Mouse (Mus musculus): ENCODE results near the gene Zranb1. TPM values are rescaled to one million over a fixed set of nuclear protein-coding genes. Genes with fewer than 3 reads are reported as not detected.

Gene Zranb1
- polyA plus RNA-seq, 1 experiment: 29.9 TPM

DNA sequence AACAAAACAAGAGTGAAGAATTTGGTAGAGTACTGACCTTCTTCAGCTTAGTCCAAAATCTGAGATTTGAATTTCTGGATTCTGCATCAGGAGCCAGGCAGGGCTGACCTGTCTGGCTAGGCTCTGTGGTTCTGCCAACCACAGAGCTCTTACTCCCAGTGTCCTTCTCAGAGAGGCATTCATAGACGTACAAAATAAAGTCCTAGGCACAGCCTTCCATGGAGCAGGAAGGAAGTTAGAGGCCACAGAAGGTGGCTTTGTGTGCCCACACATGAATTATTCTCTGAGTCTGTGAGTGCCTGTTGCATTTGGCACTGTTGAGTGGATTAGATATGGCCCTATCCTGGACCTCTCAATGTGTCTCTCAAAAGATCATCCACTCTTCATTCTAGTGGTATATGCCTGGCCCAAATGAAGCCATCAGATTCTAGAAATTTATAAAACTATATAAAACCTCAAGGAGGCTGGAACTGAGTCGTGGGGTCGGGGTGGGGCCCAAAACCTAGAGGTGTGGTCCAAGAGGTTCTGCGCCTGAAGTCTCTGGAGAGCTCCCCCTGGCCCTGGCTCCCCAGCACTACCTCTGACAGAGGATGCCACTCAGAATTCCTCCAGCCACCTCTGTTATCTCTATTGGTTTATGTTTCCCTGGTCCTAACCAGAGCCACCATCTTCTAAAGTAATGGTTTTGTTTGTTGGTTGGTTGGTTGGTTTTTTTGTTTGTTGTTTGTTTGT lies 42.3 kb upstream of the Zranb1 start:
- H3K9me3 ChIP-seq (replicated peaks; ENCODE audit: control insufficient read depth, insufficient read depth, low read length, poor library complexity, severe bottlenecking): no peaks in the 10 kb centered on the region; the same call in 1 of the 2 replicates

DNA sequence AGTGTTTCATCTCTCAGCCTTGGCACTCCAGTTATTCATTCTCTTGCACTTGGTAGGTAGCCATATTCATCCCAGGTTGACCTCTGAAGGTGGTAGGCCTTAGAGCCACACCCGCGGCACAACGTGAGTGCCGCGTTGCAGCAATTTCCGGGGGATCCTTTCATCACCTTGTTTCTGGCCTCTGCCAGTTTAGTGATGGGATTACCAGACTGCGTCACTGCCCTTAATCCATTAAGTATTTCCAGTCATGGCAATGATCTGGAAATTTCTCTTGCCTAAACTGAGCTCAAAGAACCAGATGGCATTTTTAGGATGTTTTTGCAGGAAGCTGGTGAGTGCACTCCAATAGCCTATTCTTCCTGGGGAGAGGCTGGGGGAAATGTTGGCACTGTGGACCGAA lies 41.3 kb upstream of the Zranb1 start:
- Histone ChIP-seq H3K4me1 (ENCODE audit: control insufficient read depth, insufficient read depth, low read length) (no peaks in the 10 kb centered on the region), H3K4me3 (ENCODE audit: low read depth, low read length) (no peak overlapping the region), H3K36me3 (ENCODE audit: control insufficient read depth, insufficient read depth, low read length, poor library complexity, severe bottlenecking) (no peaks in the 10 kb centered on the region), H3K27ac (ENCODE audit: insufficient read depth, low read length) (no peak overlapping the region), H3K9me3 (replicated peaks; ENCODE audit: control insufficient read depth, insufficient read depth, low read length, poor library complexity, severe bottlenecking) (no peaks in the 10 kb centered on the region; the same call in 1 of the 2 replicates), H3K9ac (ENCODE audit: low read depth, poor library complexity, severe bottlenecking) (no peak overlapping the region), H3K27me3 (ENCODE audit: control insufficient read depth, insufficient read depth, low read length, poor library complexity, severe bottlenecking) (no peaks in the 10 kb centered on the region)
- TF ChIP-seq CTCF (IDR thresholded peaks at IDR 0.05; ENCODE audit: low read depth, low read length) (no peak), POLR2A (IDR thresholded peaks at IDR 0.05; ENCODE audit: insufficient read depth, low read length) (no peak), EP300 (IDR thresholded peaks at IDR 0.05; ENCODE audit: insufficient read depth, low read depth, low read length) (no peak)

More for the DNA sequence above, 42.3 kb upstream of the Zranb1 start:
- TF ChIP-seq POLR2A (IDR thresholded peaks at IDR 0.05; ENCODE audit: insufficient read depth, low read length) (no peak), EP300 (IDR thresholded peaks at IDR 0.05; ENCODE audit: insufficient read depth, low read depth, low read length) (no peak), CTCF (IDR thresholded peaks at IDR 0.05; ENCODE audit: low read depth, low read length) (no peak)
- H3K36me3 ChIP-seq (ENCODE audit: control insufficient read depth, insufficient read depth, low read length, poor library complexity, severe bottlenecking): peaks cover 5% of the 10 kb centered on the region
- no peak overlapping the region for H3K4me3 ChIP-seq (ENCODE audit: low read depth, low read length)
- no peaks in the 10 kb centered on the region for H3K27me3 ChIP-seq (ENCODE audit: control insufficient read depth, insufficient read depth, low read length, poor library complexity, severe bottlenecking)
- H3K27ac ChIP-seq (ENCODE audit: insufficient read depth, low read length): no peak overlapping the region
- no peaks in the 10 kb centered on the region for H3K4me1 ChIP-seq (ENCODE audit: control insufficient read depth, insufficient read depth, low read length)
- H3K9ac ChIP-seq (ENCODE audit: low read depth, poor library complexity, severe bottlenecking): no peak overlapping the region

DNA sequence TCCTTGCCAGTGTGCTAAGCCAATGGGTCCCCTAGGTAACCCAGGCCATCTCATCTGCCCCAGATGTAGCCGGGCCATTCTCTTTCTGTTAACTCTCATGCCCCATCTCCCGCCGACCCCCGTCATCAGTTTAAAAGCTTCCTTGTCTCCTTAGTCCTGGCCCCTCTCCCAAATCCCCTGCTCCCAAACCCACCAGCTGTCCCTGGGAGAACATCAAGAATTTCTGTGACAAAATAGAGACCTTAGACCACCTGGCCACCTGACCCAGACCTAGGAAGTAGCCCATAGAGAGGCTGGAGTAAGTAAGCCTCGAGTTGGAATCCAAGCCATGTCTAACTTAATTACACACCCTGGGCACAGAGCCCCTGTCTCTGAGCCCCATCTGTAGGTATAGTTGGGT lies 40.7 kb upstream of the Zranb1 start:
- TF ChIP-seq EP300 (IDR thresholded peaks at IDR 0.05; ENCODE audit: insufficient read depth, low read depth, low read length) (no peak), CTCF (IDR thresholded peaks at IDR 0.05; ENCODE audit: low read depth, low read length) (no peak), POLR2A (IDR thresholded peaks at IDR 0.05; ENCODE audit: insufficient read depth, low read length) (no peak)
- no peak overlapping the region for H3K4me3 ChIP-seq (ENCODE audit: low read depth, low read length)

DNA sequence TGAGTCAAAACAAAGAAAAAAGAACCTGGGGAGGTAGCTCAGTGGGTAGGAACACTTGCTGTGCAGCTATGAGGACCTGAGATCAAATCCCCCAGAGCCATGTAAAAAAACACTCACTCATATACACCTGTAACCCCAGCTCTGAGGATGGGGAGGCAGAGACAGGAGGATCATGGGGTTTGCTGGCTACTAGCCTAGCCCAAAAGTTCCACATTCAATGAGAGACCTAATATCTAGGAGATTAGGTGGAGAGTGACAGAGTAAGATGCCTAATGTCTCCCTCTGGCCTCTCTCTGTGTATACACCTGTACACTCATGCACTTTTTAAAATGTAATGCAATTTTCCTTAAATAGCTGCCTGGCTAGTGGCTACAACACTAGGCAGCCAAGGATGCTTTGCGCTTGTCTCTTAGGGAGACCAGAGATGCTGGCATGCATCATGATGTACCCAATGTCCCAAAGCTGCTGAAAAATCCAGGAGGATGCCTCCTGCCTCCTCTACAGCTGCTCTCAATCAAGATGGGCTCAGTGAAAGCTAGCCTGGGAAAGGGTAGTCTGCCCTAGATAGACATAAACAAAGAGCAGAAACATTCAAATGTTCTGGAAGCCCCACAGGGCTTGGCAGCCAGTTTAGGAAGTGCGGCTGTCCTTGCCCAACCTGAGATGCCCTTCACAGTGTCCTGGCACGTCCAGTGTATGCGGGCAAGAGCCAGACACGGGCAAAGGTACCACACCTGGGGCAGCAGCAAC lies 39.2 kb upstream of the Zranb1 start:
- Histone ChIP-seq H3K9me3 (replicated peaks; ENCODE audit: control insufficient read depth, insufficient read depth, low read length, poor library complexity, severe bottlenecking) (no peaks in the 10 kb centered on the region; the same call in 1 of the 2 replicates), H3K4me3 (ENCODE audit: low read depth, low read length) (no peak overlapping the region), H3K36me3 (ENCODE audit: control insufficient read depth, insufficient read depth, low read length, poor library complexity, severe bottlenecking) (no peaks in the 10 kb centered on the region), H3K27me3 (ENCODE audit: control insufficient read depth, insufficient read depth, low read length, poor library complexity, severe bottlenecking) (no peaks in the 10 kb centered on the region), H3K27ac (ENCODE audit: insufficient read depth, low read length) (no peak overlapping the region), H3K4me1 (ENCODE audit: control insufficient read depth, insufficient read depth, low read length) (peaks cover 2% of the 10 kb centered on the region), H3K9ac (ENCODE audit: low read depth, poor library complexity, severe bottlenecking) (no peak overlapping the region)
- TF ChIP-seq EP300 (IDR thresholded peaks at IDR 0.05; ENCODE audit: insufficient read depth, low read depth, low read length): no peak

More for the DNA sequence above, 40.7 kb upstream of the Zranb1 start:
- no peak overlapping the region for H3K27ac ChIP-seq (ENCODE audit: insufficient read depth, low read length)
- no peaks in the 10 kb centered on the region for H3K4me1 ChIP-seq (ENCODE audit: control insufficient read depth, insufficient read depth, low read length)
- H3K36me3 ChIP-seq (ENCODE audit: control insufficient read depth, insufficient read depth, low read length, poor library complexity, severe bottlenecking): no peaks in the 10 kb centered on the region
- H3K9me3 ChIP-seq (replicated peaks; ENCODE audit: control insufficient read depth, insufficient read depth, low read length, poor library complexity, severe bottlenecking): no peaks in the 10 kb centered on the region; the same call in 1 of the 2 replicates
- H3K27me3 ChIP-seq (ENCODE audit: control insufficient read depth, insufficient read depth, low read length, poor library complexity, severe bottlenecking): no peaks in the 10 kb centered on the region
- no peak overlapping the region for H3K9ac ChIP-seq (ENCODE audit: low read depth, poor library complexity, severe bottlenecking)

DNA sequence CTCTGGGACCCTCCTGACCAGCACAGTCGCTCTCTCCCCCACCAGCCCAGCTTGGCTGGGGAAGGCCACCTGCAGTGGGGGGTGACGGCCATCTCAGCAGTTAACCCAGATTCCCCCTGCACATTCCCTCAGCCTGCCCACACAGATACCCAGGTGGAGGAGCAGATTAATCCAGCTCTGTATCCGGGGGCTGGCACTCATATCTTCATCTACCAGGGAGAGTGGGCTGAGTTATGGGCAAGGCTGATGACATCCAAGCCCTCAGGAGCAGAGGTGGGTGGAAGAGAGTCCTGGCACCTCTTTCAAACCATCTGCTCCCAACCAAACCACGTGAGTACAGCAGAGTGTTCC lies 38.7 kb upstream of the Zranb1 start:
- H3K4me3 ChIP-seq (ENCODE audit: low read depth, low read length): no peak overlapping the region
- no peak overlapping the region for H3K27ac ChIP-seq (ENCODE audit: insufficient read depth, low read length)

DNA sequence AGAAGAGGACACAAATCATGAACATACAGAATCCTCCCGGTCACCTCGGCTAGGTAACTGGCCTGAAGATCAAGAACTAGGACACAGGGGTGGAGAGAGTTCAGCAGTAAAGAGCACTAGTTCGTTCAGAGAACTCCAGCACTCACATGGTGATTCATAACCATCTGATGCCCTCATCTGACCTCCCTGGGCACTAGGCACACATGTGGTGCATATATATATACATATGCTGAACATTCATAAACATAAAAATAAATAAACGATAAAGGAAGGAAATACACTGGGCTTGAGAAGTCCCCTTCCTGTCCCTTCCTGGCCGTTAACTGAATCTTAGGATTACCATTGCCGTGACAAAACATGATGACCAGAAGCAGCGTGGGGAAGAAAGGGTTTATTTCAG lies 38.1 kb upstream of the Zranb1 start:
- Histone ChIP-seq H3K9ac (ENCODE audit: low read depth, poor library complexity, severe bottlenecking) (no peak overlapping the region), H3K27me3 (ENCODE audit: control insufficient read depth, insufficient read depth, low read length, poor library complexity, severe bottlenecking) (no peaks in the 10 kb centered on the region), H3K4me1 (ENCODE audit: control insufficient read depth, insufficient read depth, low read length) (peaks cover 2% of the 10 kb centered on the region), H3K4me3 (ENCODE audit: low read depth, low read length) (no peak overlapping the region), H3K27ac (ENCODE audit: insufficient read depth, low read length) (no peak overlapping the region), H3K9me3 (replicated peaks; ENCODE audit: control insufficient read depth, insufficient read depth, low read length, poor library complexity, severe bottlenecking) (no peaks in the 10 kb centered on the region; the same call in 1 of the 2 replicates), H3K36me3 (ENCODE audit: control insufficient read depth, insufficient read depth, low read length, poor library complexity, severe bottlenecking) (no peaks in the 10 kb centered on the region)
- no peak for TF ChIP-seq EP300 (IDR thresholded peaks at IDR 0.05; ENCODE audit: insufficient read depth, low read depth, low read length)
- TF ChIP-seq POLR2A (IDR thresholded peaks at IDR 0.05; ENCODE audit: insufficient read depth, low read length): no peak
- no peak for TF ChIP-seq CTCF (IDR thresholded peaks at IDR 0.05; ENCODE audit: low read depth, low read length)

More for the DNA sequence above, 38.7 kb upstream of the Zranb1 start:
- TF ChIP-seq CTCF (IDR thresholded peaks at IDR 0.05; ENCODE audit: low read depth, low read length) (no peak), POLR2A (IDR thresholded peaks at IDR 0.05; ENCODE audit: insufficient read depth, low read length) (no peak), EP300 (IDR thresholded peaks at IDR 0.05; ENCODE audit: insufficient read depth, low read depth, low read length) (no peak)
- H3K4me1 ChIP-seq (ENCODE audit: control insufficient read depth, insufficient read depth, low read length): peaks cover 2% of the 10 kb centered on the region
- no peak overlapping the region for H3K9ac ChIP-seq (ENCODE audit: low read depth, poor library complexity, severe bottlenecking)
- H3K27me3 ChIP-seq (ENCODE audit: control insufficient read depth, insufficient read depth, low read length, poor library complexity, severe bottlenecking): no peaks in the 10 kb centered on the region
- no peaks in the 10 kb centered on the region for H3K36me3 ChIP-seq (ENCODE audit: control insufficient read depth, insufficient read depth, low read length, poor library complexity, severe bottlenecking)
- no peaks in the 10 kb centered on the region; the same call in 1 of the 2 replicates for H3K9me3 ChIP-seq (replicated peaks; ENCODE audit: control insufficient read depth, insufficient read depth, low read length, poor library complexity, severe bottlenecking)
